Mouse (Mus musculus) megakaryocyte, embryonic 14.5 days (primary cell): ENCODE measurements around the gene Nhej1.

Experiments used
- FLI1 ChIP-seq: IDR thresholded peaks from 2 replicates; pipeline ENCODE4 v1.6.1; 2012; ENCODE audit warnings: low read length, inconsistent platforms, mixed read lengths
- GATA1 ChIP-seq: IDR thresholded peaks from 3 replicates; pipeline ENCODE4 v1.6.1; 2012; ENCODE audit warnings: mixed read lengths, low read length, inconsistent platforms, borderline replicate concordance

DNA sequence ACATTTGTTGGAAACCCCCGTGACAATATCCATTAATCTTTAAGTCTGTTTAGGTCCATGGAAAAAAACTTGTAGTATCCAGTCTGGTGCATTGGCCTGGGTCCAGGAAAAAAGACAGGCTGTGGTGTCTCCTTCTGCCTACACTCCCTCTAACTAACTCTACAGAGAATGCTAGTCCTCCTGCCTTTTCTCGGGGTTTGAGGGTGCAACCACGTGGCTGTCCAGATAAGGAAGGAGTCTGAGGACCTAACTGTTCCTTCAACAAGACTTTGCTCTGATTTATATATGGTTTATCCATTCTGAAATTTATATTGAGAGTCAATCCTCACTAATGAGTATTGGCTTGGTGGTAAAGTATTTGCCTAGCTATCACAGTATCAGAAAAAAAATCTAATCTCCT lies 30.8 kb upstream of the Nhej1 start:
- TF ChIP-seq GATA1 (no peak), FLI1 (no peak)
